Mouse (Mus musculus) cerebellum, adult 2 months (tissue): ENCODE measurements around the gene Rab19.

Source experiments
- CTCF ChIP-seq: fragments of 200-500 bp; IDR thresholded peaks from 2 replicates; pipeline ENCODE4 v1.5.1; 2011; ENCODE audit warnings: low read depth, mild to moderate bottlenecking, control low read depth, low read length, moderate library complexity, borderline replicate concordance; ENCODE audit not compliant: insufficient read depth
- POLR2A ChIP-seq: fragments of 200-500 bp; IDR thresholded peaks from 2 replicates; pipeline ENCODE4 v1.6.1; 2011; ENCODE audit warnings: low read length, control low read depth, borderline replicate concordance; ENCODE audit not compliant: insufficient read depth

DNA sequence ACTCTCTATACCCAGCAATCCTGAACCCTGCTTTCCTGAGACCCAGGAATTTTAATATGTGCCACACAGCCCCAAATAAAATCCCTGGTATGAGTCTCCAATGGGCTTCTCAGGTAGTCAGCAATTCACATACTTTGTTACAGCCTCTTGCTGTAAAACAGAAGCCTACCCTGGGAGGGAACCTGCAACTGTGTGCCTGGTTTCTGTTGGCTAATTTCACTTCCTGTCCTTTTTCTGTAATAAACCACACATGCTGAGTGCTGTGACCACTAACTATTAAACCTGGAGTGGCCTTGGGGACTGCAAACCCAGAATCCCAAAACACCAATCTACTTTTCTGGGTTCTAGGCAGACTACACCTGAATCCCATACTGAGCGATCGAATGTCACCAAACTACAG, 18.3 kb upstream of the Rab19 start:
- TF ChIP-seq POLR2A: no peak
- TF ChIP-seq CTCF: no peak
